In genomic region chr11:65664903-65665302, GRCm38 (mm10) we compare ENCODE assay signal across 19 mouse cellular contexts.
A peak's percentile ranks its signal among the peaks of the same experiment; 100 is the strongest.
DNase-seq lines count a peak whose midpoint lies in the region; ATAC-seq and TF ChIP-seq lines count a peak whose summit lies in the region.
"Had no signal": no experiment of that assay in that cellular context is flagged by ENCODE, and none has a peak within 500 bp of the region (broad histone marks: within the 10 kb centered on the region; RNA-seq: fewer than 3 reads in every experiment).

No protein-coding gene starts in this region.

- TF ChIP-seq CTCF in heart, adult 2 months (IDR thresholded peaks at IDR 0.05) = no peak
- TF ChIP-seq CTCF in midbrain, postnatal 0 days (IDR thresholded peaks at IDR 0.05) = no peak

- H3K4me1 ChIP-seq in heart, adult 2 months (ENCODE audit: control insufficient read depth, insufficient read depth, low read length) = no peaks in the 10 kb centered on the region; the same call in none of the 2 replicates
- H3K4me1 ChIP-seq in hindbrain, embryonic 14.5 days (replicated peaks; ENCODE audit: control insufficient read depth, insufficient read depth, low read length) = 0 out of 2 replicates have a peak, but pooled peaks cover 4% of the 10 kb centered on the region
- no peaks in the 10 kb centered on the region for H3K4me1 ChIP-seq in hindbrain, embryonic 10.5 days (replicated peaks)
- H3K4me1 ChIP-seq in midbrain, embryonic 16.5 days (ENCODE audit: control insufficient read depth, insufficient read depth, low read length) = no peaks in the 10 kb centered on the region
- 0 out of 2 replicates have a peak, but pooled peaks cover 3% of the 10 kb centered on the region for H3K4me1 ChIP-seq in midbrain, embryonic 13.5 days (replicated peaks)
- peaks cover 4% of the 10 kb centered on the region; the same call in 1 of the 2 replicates for H3K4me1 ChIP-seq in midbrain, postnatal 0 days (ENCODE audit: insufficient read depth, low read length)
- H3K4me1 ChIP-seq: embryonic facial prominence, embryonic 12.5 days; midbrain, embryonic 12.5 days had no signal

- no peak for TF ChIP-seq EP300 in heart, adult 2 months (IDR thresholded peaks at IDR 0.05; ENCODE audit: insufficient read depth, low read depth, low read length)

- DNase-seq in heart, adult 2 months = no peak
- no peak for DNase-seq in heart, postnatal 4 days
- DNase-seq in hindbrain, embryonic 14.5 days (ENCODE audit: low spot score) = peak; percentile 59
- no peak for DNase-seq in hindbrain, embryonic 10.5 days (ENCODE audit: low spot score)
- DNase-seq in midbrain, postnatal 0 days (ENCODE audit: low spot score) = peak; percentile 71
- DNase-seq: adrenal gland, postnatal 10 days; B cell, adult 2 months; cerebellum, adult 2 months; kidney, adult 9 months; kidney, postnatal 36 days; layer of hippocampus, postnatal 36 days; lung, adult 18-20 months; lung, postnatal 4 days; spleen, adult 18-20 months; thymus, adult 2 months had no signal

- no peak for ATAC-seq in hindbrain, embryonic 14.5 days (ENCODE audit: low FRiP score)
- peak; percentile 25; the same call in 1 of the 2 replicates for ATAC-seq in midbrain, embryonic 16.5 days
- no peak for ATAC-seq in midbrain, embryonic 13.5 days
- no peak for ATAC-seq in midbrain, postnatal 0 days (ENCODE audit: low FRiP score)

- H3K9ac ChIP-seq in heart, adult 2 months (ENCODE audit: low read depth, low read length) = no peak overlapping the region
- H3K9ac ChIP-seq in hindbrain, embryonic 14.5 days = no peak overlapping the region
- no peak overlapping the region for H3K9ac ChIP-seq in midbrain, embryonic 16.5 days (ENCODE audit: low read depth, low read length)
- no peak overlapping the region for H3K9ac ChIP-seq in midbrain, embryonic 13.5 days (replicated peaks)
- no peak overlapping the region for H3K9ac ChIP-seq in midbrain, postnatal 0 days (replicated peaks; ENCODE audit: low read length, poor library complexity, severe bottlenecking)
- H3K9ac ChIP-seq: embryonic facial prominence, embryonic 12.5 days; midbrain, embryonic 12.5 days had no signal

- no peak overlapping the region for H3K4me3 ChIP-seq in heart, adult 2 months
- H3K4me3 ChIP-seq in hindbrain, embryonic 14.5 days (replicated peaks; ENCODE audit: low read length) = no peak overlapping the region
- H3K4me3 ChIP-seq in hindbrain, embryonic 10.5 days = no peak overlapping the region
- H3K4me3 ChIP-seq in midbrain, embryonic 16.5 days (ENCODE audit: low read depth, low read length) = no peak overlapping the region
- no peak overlapping the region for H3K4me3 ChIP-seq in midbrain, embryonic 13.5 days (replicated peaks)
- no peak overlapping the region for H3K4me3 ChIP-seq in midbrain, postnatal 0 days (ENCODE audit: low read depth, low read length)
- H3K4me3 ChIP-seq: embryonic facial prominence, embryonic 12.5 days; midbrain, embryonic 12.5 days had no signal

- intact Hi-C loops in heart, adult 2 months (cut with DNase I) = loop anchor here (5.0 kb wide), 1 partner anchor 458 kb away; no protein-coding TSS in a partner anchor

- peak overlapping the region; percentile 58 for H3K27ac ChIP-seq in heart, adult 2 months
- H3K27ac ChIP-seq in hindbrain, embryonic 14.5 days = no peak overlapping the region
- no peak overlapping the region for H3K27ac ChIP-seq in hindbrain, embryonic 10.5 days
- no peak overlapping the region for H3K27ac ChIP-seq in midbrain, embryonic 16.5 days (ENCODE audit: low read length)
- no peak overlapping the region for H3K27ac ChIP-seq in midbrain, embryonic 13.5 days
- H3K27ac ChIP-seq in midbrain, postnatal 0 days (ENCODE audit: low read depth, low read length) = peak overlapping the region; percentile 65
- H3K27ac ChIP-seq: embryonic facial prominence, embryonic 12.5 days; midbrain, embryonic 12.5 days had no signal

- no peak overlapping the region for H3K4me2 ChIP-seq in hindbrain, embryonic 14.5 days (replicated peaks)
- no peak overlapping the region for H3K4me2 ChIP-seq in midbrain, embryonic 16.5 days (ENCODE audit: low read length)
- no peak overlapping the region for H3K4me2 ChIP-seq in midbrain, embryonic 13.5 days (replicated peaks)
- H3K4me2 ChIP-seq in midbrain, postnatal 0 days (ENCODE audit: low read depth, low read length, poor library complexity, severe bottlenecking) = no peak overlapping the region
- H3K4me2 ChIP-seq: embryonic facial prominence, embryonic 12.5 days; midbrain, embryonic 12.5 days had no signal

- peaks cover 2% of the 10 kb centered on the region; the same call in 1 of the 2 replicates for H3K36me3 ChIP-seq in heart, adult 2 months (ENCODE audit: control insufficient read depth, insufficient read depth, low read length)
- H3K36me3 ChIP-seq in hindbrain, embryonic 14.5 days (replicated peaks; ENCODE audit: control insufficient read depth, insufficient read depth) = no peaks in the 10 kb centered on the region
- no peaks in the 10 kb centered on the region for H3K36me3 ChIP-seq in hindbrain, embryonic 10.5 days
- no peaks in the 10 kb centered on the region for H3K36me3 ChIP-seq in midbrain, embryonic 16.5 days (ENCODE audit: control insufficient read depth, insufficient read depth, low read length)
- H3K36me3 ChIP-seq in midbrain, embryonic 13.5 days = no peaks in the 10 kb centered on the region
- H3K36me3 ChIP-seq in midbrain, postnatal 0 days (ENCODE audit: insufficient read depth, low read length) = no peaks in the 10 kb centered on the region
- H3K36me3 ChIP-seq: embryonic facial prominence, embryonic 12.5 days; midbrain, embryonic 12.5 days had no signal

- no peaks in the 10 kb centered on the region for H3K79me2 ChIP-seq in heart, adult 2 months (replicated peaks; ENCODE audit: control insufficient read depth, insufficient read depth, low read length)

- TF ChIP-seq POLR2A in heart, adult 2 months (IDR thresholded peaks at IDR 0.05; ENCODE audit: insufficient read depth, low read depth, low read length) = no peak

- 71% methylated on average over 6 of the region's 6 CpGs for WGBS in heart, adult 2 months
- 60% methylated on average over 6 of the region's 6 CpGs for WGBS in hindbrain, embryonic 14.5 days
- 84% methylated on average over 6 of the region's 6 CpGs for WGBS in hindbrain, embryonic 10.5 days
- WGBS in midbrain, embryonic 16.5 days = 35% methylated on average over 6 of the region's 6 CpGs
- 51% methylated on average over 6 of the region's 6 CpGs for WGBS in midbrain, embryonic 13.5 days
- WGBS in midbrain, postnatal 0 days = 33% methylated on average over 6 of the region's 6 CpGs

- H3K9me3 ChIP-seq in hindbrain, embryonic 14.5 days (ENCODE audit: control insufficient read depth, low read length) = no peaks in the 10 kb centered on the region
- H3K9me3 ChIP-seq in hindbrain, embryonic 10.5 days = peaks cover 3% of the 10 kb centered on the region; the same call in 1 of the 2 replicates
- H3K9me3 ChIP-seq in midbrain, embryonic 16.5 days (replicated peaks; ENCODE audit: control insufficient read depth, low read length, poor library complexity, severe bottlenecking) = no peaks in the 10 kb centered on the region
- H3K9me3 ChIP-seq in midbrain, embryonic 13.5 days = no peaks in the 10 kb centered on the region
- no peaks in the 10 kb centered on the region for H3K9me3 ChIP-seq in midbrain, postnatal 0 days (ENCODE audit: low read length)
- H3K9me3 ChIP-seq: embryonic facial prominence, embryonic 12.5 days; midbrain, embryonic 12.5 days had no signal

- no peaks in the 10 kb centered on the region for H3K27me3 ChIP-seq in heart, adult 2 months (ENCODE audit: control insufficient read depth, insufficient read depth, low read length)
- H3K27me3 ChIP-seq in hindbrain, embryonic 14.5 days (ENCODE audit: control insufficient read depth, insufficient read depth, low read length) = no peaks in the 10 kb centered on the region
- H3K27me3 ChIP-seq in hindbrain, embryonic 10.5 days (ENCODE audit: insufficient read depth, poor library complexity, severe bottlenecking) = no peaks in the 10 kb centered on the region
- H3K27me3 ChIP-seq in midbrain, embryonic 16.5 days (ENCODE audit: control insufficient read depth, insufficient read depth, low read depth, low read length) = no peaks in the 10 kb centered on the region
- no peaks in the 10 kb centered on the region for H3K27me3 ChIP-seq in midbrain, embryonic 13.5 days
- no peaks in the 10 kb centered on the region for H3K27me3 ChIP-seq in midbrain, postnatal 0 days (ENCODE audit: insufficient read depth, low read length)
- H3K27me3 ChIP-seq: embryonic facial prominence, embryonic 12.5 days; midbrain, embryonic 12.5 days had no signal

Comparison
In these comparisons a context has a peak if more than half of its experiments do, and no peak if none do; other contexts are left out.
1. DNase-seq: peak in hindbrain, embryonic 14.5 days (single experiment) and midbrain, postnatal 0 days (single experiment); none in heart, adult 2 months (0 of 2), heart, postnatal 4 days (single experiment) and hindbrain, embryonic 10.5 days (single experiment).
2. H3K27ac ChIP-seq: peak in heart, adult 2 months (single experiment) and midbrain, postnatal 0 days (single experiment); none in hindbrain, embryonic 14.5 days (single experiment), hindbrain, embryonic 10.5 days (single experiment), midbrain, embryonic 16.5 days (single experiment) and midbrain, embryonic 13.5 days (single experiment).